Mouse (Mus musculus): ENCODE measurements around the gene Mef2a. TPM values are rescaled to one million over a fixed set of nuclear protein-coding genes. Genes with fewer than 3 reads are reported as not detected.

The Mef2a gene
- total RNA-seq (2023), result 10 to 100 TPM; 71.8 to 83.0 TPM

DNA sequence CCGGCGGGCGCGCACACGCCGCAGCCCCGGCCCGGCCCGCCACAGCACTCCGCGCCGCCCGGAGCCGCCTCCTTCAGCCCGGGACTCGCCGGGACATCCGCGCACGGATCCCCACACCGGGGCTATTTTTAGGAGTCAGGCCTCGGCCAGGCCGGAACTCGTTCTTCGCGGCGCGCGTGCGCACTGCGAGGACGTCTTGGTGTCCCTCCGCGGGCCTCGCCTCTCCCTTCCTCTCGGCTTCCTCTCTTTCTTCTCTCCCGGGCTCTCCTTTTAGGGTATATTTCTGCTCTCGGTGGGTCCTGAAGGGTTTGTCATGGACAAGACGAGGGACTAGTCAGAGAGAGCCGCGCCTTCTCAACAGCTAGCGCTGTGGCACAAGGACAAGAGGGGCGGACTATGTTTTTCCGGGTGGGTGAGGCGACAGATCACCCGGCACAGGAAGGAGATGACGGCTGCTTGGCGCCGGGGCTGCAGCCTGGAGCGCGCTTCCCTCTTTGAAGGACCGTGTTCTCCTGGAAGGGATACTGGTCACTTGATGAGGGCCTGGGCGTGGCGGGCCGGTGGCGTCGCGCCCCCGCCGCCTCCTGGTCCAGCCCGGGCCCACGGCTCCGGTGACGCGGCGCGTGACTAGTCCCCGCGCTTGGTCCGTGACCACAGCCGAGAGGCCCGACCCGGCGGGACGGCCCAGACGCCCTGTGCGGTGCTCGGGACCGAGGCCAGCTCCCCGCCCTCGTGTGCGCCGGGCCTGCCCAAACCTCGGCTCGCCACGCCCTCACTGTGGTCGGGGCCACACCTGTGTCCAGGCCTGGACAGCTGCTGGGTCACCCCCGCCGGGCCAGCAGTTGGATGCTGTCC lies at the start of gene Mef2a:
TSS of gene Mef2a (minus strand) at position 130 of the 855 bp plus-strand sequence.

DNA sequence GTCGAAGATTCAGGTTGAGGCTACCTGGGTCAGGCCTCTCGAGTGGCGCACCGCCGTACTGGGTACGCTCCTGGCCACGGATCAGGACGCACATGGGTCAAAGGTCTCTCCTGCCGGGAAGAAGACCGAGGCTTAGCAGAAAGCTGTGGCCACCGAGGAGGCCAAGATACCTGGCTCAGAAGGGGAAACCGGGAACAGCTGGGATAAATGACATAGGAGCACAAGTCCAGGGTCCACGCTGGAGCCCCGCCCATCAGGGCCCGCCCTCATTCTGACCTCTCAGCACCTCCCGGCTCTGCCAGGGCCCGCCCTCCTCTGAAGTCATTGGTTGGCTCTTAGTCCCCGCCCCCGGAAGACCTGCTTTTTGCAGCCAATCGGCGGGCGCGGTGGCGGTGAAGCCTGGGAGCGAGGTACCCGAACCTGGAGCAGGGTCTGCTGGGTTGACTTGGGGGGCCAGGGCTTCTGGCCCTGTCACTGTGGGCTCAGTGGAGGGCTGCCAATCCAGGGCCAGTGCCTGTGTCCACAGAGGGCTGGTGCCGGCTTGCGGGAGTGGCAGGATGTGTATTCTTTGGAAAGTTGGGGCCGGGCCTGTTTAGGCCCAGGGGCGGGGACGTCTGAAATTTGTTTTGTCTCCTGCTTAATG lies 150.3 kb downstream of the Mef2a start, which contains the start of gene Lysmd4:
TSS of gene Lysmd4 (plus strand) at position 325 of the 643 bp plus-strand sequence.

Other genes with a start within 250 kb of the Mef2a start
- gene Lysmd4, start 150.3 kb downstream of the Mef2a start, total RNA-seq (2023), result 1 to 10 TPM; 2.4 to 3.3 TPM

Measured in neutrophil, adult 83 days (primary cell).